Mouse (Mus musculus) midbrain, embryonic 14.5 days (tissue): ENCODE data around the gene Exoc6. TPM values are rescaled to one million over a fixed set of nuclear protein-coding genes. Genes with fewer than 3 reads are reported as not detected.
"Not testable (repeated sequence)": the region's sequence is repeated elsewhere in the genome, so short reads cannot be mapped to it uniquely, and the experiment has no call there.

Source experiments
- ATAC-seq: fragments of 200-750 bp; cut with Nextera tagmentation; 2 replicates; pipeline ENCODE4 v1.8.0; 2017; ENCODE audit warnings: moderate number of reproducible peaks, moderate library complexity; ENCODE audit not compliant: low FRiP score, low TSS enrichment
- DNase-seq: peaks from one replicate; pipeline ENCODE4 v3.0.0-alpha.2; 2015
- H3K27ac ChIP-seq: fragments of 300-500 bp; sonication (generic); replicated peaks from 2 replicates; pipeline ENCODE4 v1.5.1; 2014; ENCODE audit warnings: mild to moderate bottlenecking, low read depth, low read length, moderate library complexity
- H3K27me3 ChIP-seq: fragments of 300-500 bp; sonication (generic); 2 replicates; pipeline ENCODE4 v1.6.1; 2014; ENCODE audit warnings: low read length, control low read depth, mixed read lengths; ENCODE audit not compliant: control insufficient read depth, insufficient read depth
- H3K36me3 ChIP-seq: fragments of 300-500 bp; sonication (generic); 2 replicates; pipeline ENCODE4 v1.6.1; 2014; ENCODE audit warnings: low read length, control low read depth; ENCODE audit not compliant: control insufficient read depth, insufficient read depth
- H3K4me1 ChIP-seq: fragments of 300-500 bp; sonication (generic); 2 replicates; pipeline ENCODE4 v1.6.1; 2014; ENCODE audit warnings: mild to moderate bottlenecking, antibody characterized with exemption, low read length, control low read depth; ENCODE audit not compliant: control insufficient read depth, insufficient read depth
- H3K4me2 ChIP-seq: fragments of 300-500 bp; sonication (generic); 2 replicates; pipeline ENCODE4 v1.6.1; 2014; ENCODE audit warnings: mild to moderate bottlenecking, low read length, moderate library complexity
- H3K4me3 ChIP-seq: fragments of 300-500 bp; sonication (generic); replicated peaks from 2 replicates; pipeline ENCODE4 v1.5.1; 2014; ENCODE audit warnings: low read depth, low read length
- H3K9ac ChIP-seq: fragments of 300-500 bp; sonication (generic); replicated peaks from 2 replicates; pipeline ENCODE4 v1.6.1; 2014; ENCODE audit warnings: mild to moderate bottlenecking, low read length, moderate library complexity
- H3K9me3 ChIP-seq: fragments of 300-500 bp; sonication (generic); 2 replicates; pipeline ENCODE4 v1.6.1; 2016; ENCODE audit warnings: low read length, control low read depth, mixed read lengths; ENCODE audit not compliant: control insufficient read depth
- WGBS: fragments of 180-500 bp; shearing (Covaris S2); extraction: QIAGEN DNeasy Blood & Tissue Kit; methylation state at CpG from one replicate; pipeline ENCODE4 v1.1.7; 2014; 5-methylcytosine and 5-hydroxymethylcytosine counted together
- polyA plus RNA-seq: library from polyadenylated mRNA; unstranded; fragments of >200 nt; fragmentation: Nextera tagmentation; extraction: Ambion mirVana; gene quantifications from 2 replicates; pipeline ENCODE4 v1.2.1, GENCODE M21; 2014

Gene Exoc6
- polyA plus RNA-seq, 1 experiment from 2014 or later, result 21.4 TPM

GRCm38 (mm10) chr19:37545231-37545630, 5.0 kb upstream of the Exoc6 start:
- DNase-seq (no peak), ATAC-seq (no peak)
- 83% methylated on average over 3 of the region's 3 CpGs for WGBS
- Histone ChIP-seq H3K27me3 (peaks cover 12% of the 10 kb centered on the region), H3K9ac (no peak overlapping the region), H3K9me3 (no peaks in the 10 kb centered on the region), H3K4me2 (no peak overlapping the region), H3K4me1 (no peaks in the 10 kb centered on the region), H3K4me3 (no peak overlapping the region), H3K36me3 (no peaks in the 10 kb centered on the region), H3K27ac (no peak overlapping the region)

GRCm38 (mm10) chr19:37545725-37546124, 4.5 kb upstream of the Exoc6 start:
- no peak overlapping the region for H3K9ac ChIP-seq
- 87% methylated on average over 6 of the region's 6 CpGs for WGBS

GRCm38 (mm10) chr19:37546776-37547175, 3.4 kb upstream of the Exoc6 start:
- no peak overlapping the region for H3K27ac ChIP-seq
- WGBS, result 79% methylated on average over 4 of the region's 4 CpGs
- no peak for DNase-seq

More at GRCm38 (mm10) chr19:37545725-37546124, 4.5 kb upstream of the Exoc6 start:
- no peaks in the 10 kb centered on the region for H3K9me3 ChIP-seq
- no peak overlapping the region for H3K4me2 ChIP-seq
- no peaks in the 10 kb centered on the region for H3K36me3 ChIP-seq
- H3K4me3 ChIP-seq, result no peak overlapping the region
- H3K4me1 ChIP-seq, result no peaks in the 10 kb centered on the region
- DNase-seq (no peak), ATAC-seq (no peak)
- no peak overlapping the region for H3K27ac ChIP-seq
- peaks cover 12% of the 10 kb centered on the region for H3K27me3 ChIP-seq

DNA sequence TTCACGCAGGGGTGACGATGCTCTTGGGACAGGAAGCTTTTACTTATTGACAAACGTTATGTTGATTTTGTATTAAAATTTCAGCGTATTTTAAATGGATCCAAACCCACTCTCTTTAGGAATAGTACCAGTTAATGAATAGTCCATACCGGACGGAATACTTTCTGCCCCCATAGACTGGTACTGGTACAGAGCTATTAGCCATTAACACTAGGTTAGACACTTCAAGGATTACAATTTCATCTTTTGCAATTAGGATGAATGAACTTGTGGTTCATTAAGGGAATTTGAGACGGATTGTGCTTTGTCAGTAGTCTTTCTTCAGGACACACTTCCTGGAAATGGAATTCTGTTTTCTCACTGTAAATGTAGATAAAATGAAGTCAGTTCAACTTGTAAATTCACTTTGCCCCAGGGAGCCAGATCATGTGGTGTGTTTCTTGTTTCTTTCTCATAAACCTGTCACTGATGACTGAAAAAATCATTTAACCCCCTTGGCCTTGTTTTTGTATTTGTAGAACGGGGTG, 885 bp downstream of the Exoc6 start:
- no peak overlapping the region; the same call in 1 of the 2 replicates for H3K27ac ChIP-seq

More at GRCm38 (mm10) chr19:37546776-37547175, 3.4 kb upstream of the Exoc6 start:
- Histone ChIP-seq H3K4me3 (no peak overlapping the region), H3K9me3 (no peaks in the 10 kb centered on the region), H3K9ac (no peak overlapping the region), H3K36me3 (no peaks in the 10 kb centered on the region), H3K4me2 (no peak overlapping the region), H3K27me3 (peaks cover 12% of the 10 kb centered on the region), H3K4me1 (no peaks in the 10 kb centered on the region)
- ATAC-seq, result no peak

DNA sequence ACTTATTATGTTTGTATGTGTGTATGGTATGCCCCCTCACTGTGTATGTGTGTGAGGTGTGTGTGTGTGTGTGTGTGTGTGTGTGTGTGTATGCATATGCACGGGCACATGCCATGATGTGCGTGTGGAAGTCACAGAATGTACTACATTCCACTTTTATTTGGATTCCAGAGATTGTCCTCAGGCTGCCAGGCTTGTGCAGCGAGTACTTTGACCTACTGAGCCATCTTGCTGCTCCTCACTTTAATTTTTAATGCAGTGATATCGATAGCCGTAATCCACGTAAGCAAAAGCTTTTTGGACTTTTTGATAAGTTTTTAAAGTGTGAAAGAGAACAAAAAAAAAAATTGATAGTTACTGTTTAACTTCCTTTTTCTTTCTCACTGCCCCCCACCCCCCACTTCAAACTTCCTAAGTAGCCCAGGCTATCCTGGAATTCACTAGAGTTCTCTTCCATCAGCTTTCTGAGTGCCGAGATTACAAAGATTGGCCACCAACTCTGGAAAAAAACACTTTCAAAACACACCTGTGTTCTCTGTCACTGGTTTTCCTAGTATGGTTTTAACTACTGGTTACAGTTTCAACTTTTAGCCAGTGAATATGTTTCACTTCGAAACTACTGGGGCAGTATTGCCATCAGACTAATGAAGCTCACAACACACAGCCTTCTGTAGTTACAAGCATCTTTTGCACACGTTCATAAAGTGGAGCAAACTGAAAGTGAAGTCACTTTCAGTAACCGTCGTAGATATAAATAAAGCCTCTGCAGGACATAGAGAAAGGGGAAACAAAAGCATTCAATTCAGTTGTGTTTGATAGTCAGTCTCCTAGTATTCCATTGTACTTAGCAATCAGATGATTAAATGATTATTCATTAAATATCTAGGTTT, 3.4 kb downstream of the Exoc6 start:
- ATAC-seq (no peak), DNase-seq (no peak)
- H3K9me3 ChIP-seq, result no peaks in the 10 kb centered on the region
- H3K27ac ChIP-seq, result no peak overlapping the region
- peaks cover 14% of the 10 kb centered on the region for H3K27me3 ChIP-seq
- WGBS, result 89% methylated on average over 11 of the region's 11 CpGs
- no peaks in the 10 kb centered on the region for H3K4me1 ChIP-seq
- no peak overlapping the region for H3K4me2 ChIP-seq
- no peak overlapping the region for H3K4me3 ChIP-seq
- no peak overlapping the region for H3K9ac ChIP-seq
- H3K36me3 ChIP-seq, result no peaks in the 10 kb centered on the region

More for the DNA sequence above, 885 bp downstream of the Exoc6 start:
- H3K4me2 ChIP-seq, result peak overlapping the region; percentile 91
- H3K36me3 ChIP-seq, result no peaks in the 10 kb centered on the region
- DNase-seq (no peak), ATAC-seq (peak; percentile 18; the same call in 1 of the 2 replicates)
- H3K9ac ChIP-seq, result peak overlapping the region; percentile 77; the same call in 1 of the 2 replicates
- WGBS, result 22% methylated on average over 8 of the region's 8 CpGs
- peak overlapping the region; percentile 83 for H3K4me3 ChIP-seq
- H3K27me3 ChIP-seq, result peaks cover 14% of the 10 kb centered on the region
- H3K4me1 ChIP-seq, result no peaks in the 10 kb centered on the region
- no peaks in the 10 kb centered on the region for H3K9me3 ChIP-seq

- not testable (repeated sequence) for H3K27me3 ChIP-seq, ATAC-seq, H3K9ac ChIP-seq, H3K9me3 ChIP-seq, H3K27ac ChIP-seq, H3K4me1 ChIP-seq, H3K36me3 ChIP-seq, H3K4me3 ChIP-seq, DNase-seq, H3K4me2 ChIP-seq
- WGBS, result 90% methylated on average over 5 of the region's 5 CpGs
Measured at GRCm38 (mm10) chr19:37554266-37554650, 4.0 kb downstream of the Exoc6 start.

- H3K4me2 ChIP-seq, result no peak overlapping the region
- ATAC-seq, result no peak
- H3K9ac ChIP-seq, result no peak overlapping the region
- 87% methylated on average over 6 of the region's 6 CpGs for WGBS
- 0 out of 2 replicates have a peak, but pooled peaks cover 2% of the 10 kb centered on the region for H3K27me3 ChIP-seq
- H3K27ac ChIP-seq, result no peak overlapping the region
- H3K36me3 ChIP-seq, result no peaks in the 10 kb centered on the region
- no peak for DNase-seq
- no peak overlapping the region for H3K4me3 ChIP-seq
- H3K4me1 ChIP-seq, result peaks cover 4% of the 10 kb centered on the region; the same call in 1 of the 2 replicates
- H3K9me3 ChIP-seq, result no peaks in the 10 kb centered on the region
Measured at GRCm38 (mm10) chr19:37555863-37556566, 5.8 kb downstream of the Exoc6 start.

DNA sequence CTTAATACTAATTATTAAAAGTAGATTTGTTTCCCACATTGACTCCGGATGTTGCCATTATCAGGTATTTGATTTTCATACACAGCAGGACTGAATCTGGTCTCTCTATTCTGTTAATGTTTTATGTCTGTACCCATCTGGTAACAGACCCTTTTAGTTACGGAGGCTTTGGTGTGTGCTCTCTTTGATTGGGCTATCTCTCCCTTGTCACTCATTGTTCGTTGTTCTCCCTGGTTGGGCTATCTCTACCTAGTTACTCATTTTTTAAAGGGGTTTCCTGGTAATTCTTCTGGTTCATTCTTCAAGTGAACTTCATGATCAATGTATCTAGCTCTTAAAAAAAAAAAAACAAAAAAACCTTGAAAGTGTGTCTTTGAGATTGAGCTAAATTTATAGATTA, 7.7 kb downstream of the Exoc6 start:
- Histone ChIP-seq H3K9ac (no peak overlapping the region), H3K36me3 (no peaks in the 10 kb centered on the region), H3K27me3 (0 out of 2 replicates have a peak, but pooled peaks cover 2% of the 10 kb centered on the region), H3K9me3 (no peaks in the 10 kb centered on the region), H3K4me3 (no peak overlapping the region), H3K4me1 (peaks cover 4% of the 10 kb centered on the region; the same call in 1 of the 2 replicates), H3K4me2 (no peak overlapping the region), H3K27ac (no peak overlapping the region)
- no peak for DNase-seq
- 75% methylated on average over 3 of the region's 3 CpGs for WGBS
- ATAC-seq, result no peak
